Mouse (Mus musculus): ENCODE data around the gene Ovca2. TPM values are rescaled to one million over a fixed set of nuclear protein-coding genes. Genes with fewer than 3 reads are reported as not detected.

Ovca2 gene
- polyA plus RNA-seq, 1 experiment from 2014 or later: 19.7 TPM

DNA sequence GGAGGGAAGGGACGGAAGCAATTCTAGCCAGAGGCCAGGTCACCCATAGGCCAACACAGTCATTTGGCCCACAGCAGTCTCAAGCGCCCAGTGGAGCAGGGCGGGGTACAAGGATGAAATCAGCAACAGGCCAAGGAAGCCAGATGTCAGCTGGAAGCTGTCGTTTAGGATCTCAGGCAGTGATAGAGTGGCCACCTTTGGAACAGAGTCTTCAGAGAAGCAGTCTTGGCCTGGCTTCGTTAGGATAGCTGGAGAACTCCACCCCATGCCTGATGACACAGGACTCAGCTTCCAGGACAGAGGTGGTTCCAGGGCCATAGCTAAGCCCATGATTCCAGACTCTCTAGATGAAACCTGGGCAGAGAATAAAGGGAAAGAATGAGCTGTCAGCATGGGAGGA lies 38.2 kb downstream of the Ovca2 start:
- 66% methylated on average over 5 of the region's 5 CpGs for WGBS
- Histone ChIP-seq H3K27ac (replicated peaks in 1 of 2; ENCODE audit: control insufficient read depth in 1 of 2, insufficient read depth in 1 of 2, low read depth in 2 of 2, low read length in 2 of 2) (peak overlapping the region; percentile 56 to 87; a peak in 3 of 4 replicates), H3K9me3 (ENCODE audit: control insufficient read depth, low read length) (no peaks in the 10 kb centered on the region), H3K27me3 (ENCODE audit: control insufficient read depth, insufficient read depth, low read length) (no peaks in the 10 kb centered on the region), H3K36me3 (ENCODE audit: control insufficient read depth, insufficient read depth, low read length) (peaks cover 27% of the 10 kb centered on the region), H3K4me2 (ENCODE audit: low read length) (no peak overlapping the region), H3K9ac (ENCODE audit: low read length) (no peak overlapping the region), H3K4me1 (ENCODE audit: control insufficient read depth in 2 of 2, insufficient read depth in 2 of 2, low read length in 2 of 2) (peaks cover 23 to 44% of the 10 kb centered on the region in 2 experiments), H3K4me3 (ENCODE audit: control insufficient read depth in 1 of 2, insufficient read depth in 1 of 2, low read depth in 1 of 2, low read length in 2 of 2) (no peak overlapping the region)
- ATAC-seq (ENCODE audit: insufficient number of reproducible peaks, insufficient read depth, low FRiP score, low read depth): no peak

DNA sequence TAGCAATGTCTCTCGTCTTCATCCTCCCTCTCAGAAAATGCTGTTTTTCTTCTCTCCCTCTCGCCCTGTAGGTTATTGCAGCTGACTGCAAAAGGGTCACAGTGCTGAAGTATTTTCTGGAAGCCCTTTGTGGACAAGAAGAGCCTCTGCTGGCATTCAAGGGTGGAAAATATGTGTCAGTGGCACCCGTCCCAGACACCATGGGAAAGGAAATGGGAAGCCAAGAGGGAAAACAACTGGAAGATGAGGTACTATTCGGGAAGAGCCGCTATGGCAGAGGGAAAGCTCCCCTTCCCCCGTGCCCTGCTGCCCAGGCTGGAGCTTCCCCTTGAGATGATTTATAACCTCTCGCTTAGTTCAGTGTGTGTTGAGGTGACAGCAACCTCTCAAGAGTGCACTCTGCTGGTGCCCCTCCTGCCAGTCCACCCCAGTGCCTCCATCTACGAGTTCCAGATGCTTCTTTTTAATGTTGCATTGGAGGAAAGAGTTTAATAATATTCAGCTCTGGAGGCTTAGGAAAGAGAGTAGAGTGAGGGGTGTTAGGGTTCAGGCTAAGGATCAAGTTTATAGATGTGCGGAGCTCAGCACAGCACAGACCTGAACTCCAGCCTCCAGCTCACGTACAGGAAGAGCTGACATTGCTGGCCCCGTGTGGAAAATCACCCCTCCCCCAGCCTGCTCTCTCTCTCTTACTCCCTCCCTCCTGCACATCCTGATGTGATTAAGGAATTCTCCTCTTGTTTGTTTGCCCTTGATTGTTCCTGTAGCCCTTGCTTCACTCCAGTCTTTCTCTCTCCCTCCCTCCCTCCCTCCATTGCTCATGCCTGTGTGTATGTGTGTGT lies 39.3 kb downstream of the Ovca2 start:
- Histone ChIP-seq H3K27me3 (ENCODE audit: control insufficient read depth, insufficient read depth, low read length) (no peaks in the 10 kb centered on the region), H3K9me3 (ENCODE audit: control insufficient read depth, low read length) (no peaks in the 10 kb centered on the region), H3K4me2 (ENCODE audit: low read length) (peak overlapping the region; percentile 14; the same call in 1 of the 2 replicates), H3K27ac (replicated peaks in 1 of 2; ENCODE audit: control insufficient read depth in 1 of 2, insufficient read depth in 1 of 2, low read depth in 2 of 2, low read length in 2 of 2) (peak overlapping the region; percentile 82 to 87), H3K36me3 (ENCODE audit: control insufficient read depth, insufficient read depth, low read length) (peaks cover 20% of the 10 kb centered on the region), H3K4me1 (ENCODE audit: control insufficient read depth in 2 of 2, insufficient read depth in 2 of 2, low read length in 2 of 2) (peaks cover 26 to 51% of the 10 kb centered on the region in 2 experiments), H3K4me3 (ENCODE audit: control insufficient read depth in 1 of 2, insufficient read depth in 1 of 2, low read depth in 1 of 2, low read length in 2 of 2) (no peak overlapping the region), H3K9ac (ENCODE audit: low read length) (peak overlapping the region; percentile 14; the same call in 1 of the 2 replicates)
- ATAC-seq (ENCODE audit: insufficient number of reproducible peaks, insufficient read depth, low FRiP score, low read depth): peak; percentile 83
- WGBS: 25% methylated on average over 11 of the region's 11 CpGs

DNA sequence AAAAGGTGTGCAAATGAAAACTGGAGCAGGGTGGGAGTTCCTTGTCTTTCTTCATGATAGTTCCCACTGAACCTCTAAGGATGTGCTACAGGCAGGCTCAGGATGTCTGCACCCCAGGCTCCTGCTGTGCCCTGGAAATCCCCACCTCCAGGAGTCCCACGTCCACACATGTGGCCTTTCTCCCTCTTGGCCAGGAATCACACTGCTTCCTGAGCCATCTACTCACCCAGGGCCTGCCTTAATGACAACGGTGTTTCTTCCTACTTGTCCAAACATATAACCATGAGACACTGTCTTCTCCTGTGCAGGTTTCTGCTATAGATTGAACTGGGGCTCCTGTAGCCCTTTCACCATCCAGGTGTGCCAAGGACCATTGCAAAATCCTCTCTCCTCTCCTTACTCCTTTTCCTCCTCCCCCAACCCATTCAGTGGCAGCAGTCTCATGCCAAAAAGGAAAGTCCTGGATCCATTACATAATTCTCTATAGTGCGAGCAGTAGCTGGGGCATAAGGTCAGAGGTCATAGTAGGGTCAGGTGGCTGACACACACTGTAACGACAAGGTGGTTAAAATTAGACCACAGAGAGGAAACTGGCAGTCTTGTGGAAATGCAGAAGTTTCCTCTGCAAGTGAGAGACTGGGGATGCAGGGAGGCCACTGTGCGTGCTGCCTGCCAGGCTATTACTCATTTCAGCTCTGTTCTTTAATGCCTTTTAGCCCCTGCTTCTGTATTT lies 41.8 kb downstream of the Ovca2 start:
- Histone ChIP-seq H3K4me3 (ENCODE audit: control insufficient read depth in 1 of 2, insufficient read depth in 1 of 2, low read depth in 1 of 2, low read length in 2 of 2) (no peak overlapping the region), H3K4me1 (ENCODE audit: control insufficient read depth in 2 of 2, insufficient read depth in 2 of 2, low read length in 2 of 2) (peaks cover 37 to 62% of the 10 kb centered on the region in 2 experiments), H3K27me3 (ENCODE audit: control insufficient read depth, insufficient read depth, low read length) (no peaks in the 10 kb centered on the region), H3K9ac (ENCODE audit: low read length) (no peak overlapping the region; the same call in 1 of the 2 replicates), H3K36me3 (ENCODE audit: control insufficient read depth, insufficient read depth, low read length) (0 out of 2 replicates have a peak, but pooled peaks cover 4% of the 10 kb centered on the region), H3K9me3 (ENCODE audit: control insufficient read depth, low read length) (no peaks in the 10 kb centered on the region), H3K4me2 (ENCODE audit: low read length) (no peak overlapping the region), H3K27ac (replicated peaks in 1 of 2; ENCODE audit: control insufficient read depth in 1 of 2, insufficient read depth in 1 of 2, low read depth in 2 of 2, low read length in 2 of 2) (peak overlapping the region in 1 of 2 experiments; percentile 19; a peak in 3 of 4 replicates)
- WGBS: 35% methylated on average over 5 of the region's 5 CpGs
- no peak for ATAC-seq (ENCODE audit: insufficient number of reproducible peaks, insufficient read depth, low FRiP score, low read depth)

DNA sequence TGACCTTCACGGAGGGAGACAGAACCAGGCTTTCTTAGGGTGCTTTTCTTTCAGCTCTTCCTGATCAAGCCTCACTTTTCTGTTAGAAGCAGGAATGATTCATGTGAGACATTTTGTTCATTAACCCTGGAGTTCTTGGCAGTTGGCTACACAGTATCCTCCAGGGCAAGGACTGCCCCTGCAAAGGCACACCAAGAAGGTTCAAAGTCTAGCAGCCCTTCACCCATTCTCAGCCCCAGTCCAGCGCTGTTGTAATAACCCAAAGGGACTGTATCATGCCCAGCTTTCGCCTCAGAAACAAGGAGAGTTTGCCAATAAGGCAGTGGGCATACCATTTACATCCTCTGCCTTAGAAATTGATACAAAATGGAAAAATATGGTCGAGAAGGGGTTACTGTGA lies 43.3 kb downstream of the Ovca2 start:
- no peak for ATAC-seq (ENCODE audit: insufficient number of reproducible peaks, insufficient read depth, low FRiP score, low read depth)
- no peaks in the 10 kb centered on the region for H3K27me3 ChIP-seq (ENCODE audit: control insufficient read depth, insufficient read depth, low read length)
- H3K36me3 ChIP-seq (ENCODE audit: control insufficient read depth, insufficient read depth, low read length): 0 out of 2 replicates have a peak, but pooled peaks cover 4% of the 10 kb centered on the region
- H3K4me3 ChIP-seq (ENCODE audit: control insufficient read depth in 1 of 2, insufficient read depth in 1 of 2, low read depth in 1 of 2, low read length in 2 of 2): no peak overlapping the region
- H3K9ac ChIP-seq (ENCODE audit: low read length): no peak overlapping the region
- no peak overlapping the region for H3K4me2 ChIP-seq (ENCODE audit: low read length)
- peaks cover 34 to 58% of the 10 kb centered on the region in 2 experiments for H3K4me1 ChIP-seq (ENCODE audit: control insufficient read depth in 2 of 2, insufficient read depth in 2 of 2, low read length in 2 of 2)
- H3K27ac ChIP-seq (replicated peaks in 1 of 2; ENCODE audit: control insufficient read depth in 1 of 2, insufficient read depth in 1 of 2, low read depth in 2 of 2, low read length in 2 of 2): no peak overlapping the region
- 89% methylated on average over 4 of the region's 4 CpGs for WGBS
- H3K9me3 ChIP-seq (ENCODE audit: control insufficient read depth, low read length): no peaks in the 10 kb centered on the region

DNA sequence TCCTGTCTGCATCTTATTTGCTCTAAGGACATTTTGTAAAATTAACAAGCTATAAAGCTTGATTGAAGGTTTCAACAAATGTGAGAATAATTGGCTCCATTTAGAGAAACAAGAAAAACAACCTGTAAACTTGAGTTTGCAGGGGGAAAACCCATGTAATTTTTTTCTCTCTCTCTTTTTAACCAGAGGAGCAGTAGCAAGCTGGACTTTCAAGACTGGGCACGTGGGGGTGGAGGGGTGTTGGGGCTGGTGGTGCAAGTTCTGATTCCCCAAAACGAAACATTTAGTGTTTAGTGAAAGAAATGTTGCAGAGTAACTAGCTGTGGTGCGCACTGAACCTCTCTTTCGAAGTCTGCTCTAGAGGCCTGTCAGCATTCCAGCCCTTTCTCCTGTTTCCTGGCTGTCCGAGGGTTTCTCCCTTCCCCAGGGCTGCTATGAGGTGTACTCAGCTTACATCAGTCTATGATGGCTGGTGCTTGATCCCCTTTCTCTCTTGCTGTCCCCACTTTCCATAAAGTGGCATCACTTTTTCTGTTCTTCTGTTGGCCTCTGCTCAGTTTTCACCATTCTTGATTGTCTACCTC lies 44.1 kb downstream of the Ovca2 start:
- Histone ChIP-seq H3K27me3 (ENCODE audit: control insufficient read depth, insufficient read depth, low read length) (no peaks in the 10 kb centered on the region), H3K4me2 (ENCODE audit: low read length) (no peak overlapping the region), H3K36me3 (ENCODE audit: control insufficient read depth, insufficient read depth, low read length) (0 out of 2 replicates have a peak, but pooled peaks cover 4% of the 10 kb centered on the region), H3K4me1 (ENCODE audit: control insufficient read depth in 2 of 2, insufficient read depth in 2 of 2, low read length in 2 of 2) (peaks cover 30 to 50% of the 10 kb centered on the region in 2 experiments), H3K4me3 (ENCODE audit: control insufficient read depth in 1 of 2, insufficient read depth in 1 of 2, low read depth in 1 of 2, low read length in 2 of 2) (no peak overlapping the region), H3K9ac (ENCODE audit: low read length) (no peak overlapping the region), H3K27ac (replicated peaks in 1 of 2; ENCODE audit: control insufficient read depth in 1 of 2, insufficient read depth in 1 of 2, low read depth in 2 of 2, low read length in 2 of 2) (peak overlapping the region; percentile 12 to 77; a peak in 2 of 4 replicates), H3K9me3 (ENCODE audit: control insufficient read depth, low read length) (no peaks in the 10 kb centered on the region)
- WGBS: 60% methylated on average over 5 of the region's 5 CpGs
- ATAC-seq (ENCODE audit: insufficient number of reproducible peaks, insufficient read depth, low FRiP score, low read depth): no peak

DNA sequence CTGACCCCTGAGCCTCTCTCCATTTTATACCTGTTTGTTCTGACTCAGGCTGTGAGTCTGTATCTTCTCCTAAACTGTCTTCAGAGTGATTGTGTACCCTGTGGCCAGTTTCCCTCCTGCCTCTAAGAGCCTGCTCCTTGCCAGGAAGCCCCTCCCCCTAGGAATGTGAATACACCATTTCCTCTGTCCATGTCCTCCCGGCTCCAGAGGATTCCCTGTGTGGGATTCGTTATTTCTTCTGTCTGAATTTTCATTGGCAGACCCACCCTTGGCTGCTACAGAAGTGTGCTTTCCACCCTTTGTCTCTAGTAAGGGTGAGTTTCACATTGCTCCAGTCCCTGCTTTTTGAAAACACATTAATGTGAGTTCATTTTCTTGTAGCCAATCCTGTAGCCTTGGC lies 44.7 kb downstream of the Ovca2 start:
- no peak overlapping the region for H3K4me2 ChIP-seq (ENCODE audit: low read length)
- H3K4me1 ChIP-seq (ENCODE audit: control insufficient read depth in 2 of 2, insufficient read depth in 2 of 2, low read length in 2 of 2): peaks cover 25 to 44% of the 10 kb centered on the region in 2 experiments
- no peak overlapping the region for H3K4me3 ChIP-seq (ENCODE audit: control insufficient read depth in 1 of 2, insufficient read depth in 1 of 2, low read depth in 1 of 2, low read length in 2 of 2)
- H3K9ac ChIP-seq (ENCODE audit: low read length): peak overlapping the region; percentile 48
- 3% methylated on average over 2 of the region's 2 CpGs for WGBS
- H3K27me3 ChIP-seq (ENCODE audit: control insufficient read depth, insufficient read depth, low read length): no peaks in the 10 kb centered on the region
- H3K36me3 ChIP-seq (ENCODE audit: control insufficient read depth, insufficient read depth, low read length): 0 out of 2 replicates have a peak, but pooled peaks cover 4% of the 10 kb centered on the region
- ATAC-seq (ENCODE audit: insufficient number of reproducible peaks, insufficient read depth, low FRiP score, low read depth): peak; percentile 44; the same call in 1 of the 2 replicates
- no peaks in the 10 kb centered on the region for H3K9me3 ChIP-seq (ENCODE audit: control insufficient read depth, low read length)
- H3K27ac ChIP-seq (replicated peaks in 1 of 2; ENCODE audit: control insufficient read depth in 1 of 2, insufficient read depth in 1 of 2, low read depth in 2 of 2, low read length in 2 of 2): peak overlapping the region; percentile 69 to 77

DNA sequence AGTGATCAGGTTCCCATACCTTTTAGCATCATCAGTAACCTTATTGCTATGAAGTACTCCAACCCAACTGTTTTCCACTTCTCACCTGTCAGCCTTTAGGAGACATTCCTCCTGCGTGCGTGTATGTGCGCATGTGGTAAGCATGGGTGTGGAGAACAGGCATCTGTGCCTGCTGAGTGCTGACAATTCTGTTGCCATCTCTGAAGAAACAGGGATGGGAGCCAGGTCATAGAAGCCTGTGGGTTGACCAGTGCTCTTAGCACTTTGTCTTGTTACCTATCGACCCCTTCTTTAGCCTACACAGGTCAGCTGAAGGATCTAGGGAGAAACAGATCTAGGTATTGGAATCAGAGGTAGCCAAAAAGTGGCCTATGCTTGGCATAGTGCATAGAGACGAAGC lies 45.2 kb downstream of the Ovca2 start:
- H3K4me2 ChIP-seq (ENCODE audit: low read length): no peak overlapping the region
- H3K4me1 ChIP-seq (ENCODE audit: control insufficient read depth in 2 of 2, insufficient read depth in 2 of 2, low read length in 2 of 2): peaks cover 20 to 38% of the 10 kb centered on the region in 2 experiments
- H3K27ac ChIP-seq (replicated peaks in 1 of 2; ENCODE audit: control insufficient read depth in 1 of 2, insufficient read depth in 1 of 2, low read depth in 2 of 2, low read length in 2 of 2): peak overlapping the region; percentile 69 to 77
- no peak for ATAC-seq (ENCODE audit: insufficient number of reproducible peaks, insufficient read depth, low FRiP score, low read depth)
- H3K9me3 ChIP-seq (ENCODE audit: control insufficient read depth, low read length): no peaks in the 10 kb centered on the region
- H3K9ac ChIP-seq (ENCODE audit: low read length): peak overlapping the region; percentile 48
- 0 out of 2 replicates have a peak, but pooled peaks cover 4% of the 10 kb centered on the region for H3K36me3 ChIP-seq (ENCODE audit: control insufficient read depth, insufficient read depth, low read length)
- WGBS: 80% methylated on average over 5 of the region's 5 CpGs
- H3K4me3 ChIP-seq (ENCODE audit: control insufficient read depth in 1 of 2, insufficient read depth in 1 of 2, low read depth in 1 of 2, low read length in 2 of 2): no peak overlapping the region
- H3K27me3 ChIP-seq (ENCODE audit: control insufficient read depth, insufficient read depth, low read length): no peaks in the 10 kb centered on the region
